Mouse (Mus musculus) neural tube, embryonic 11.5 days (tissue): ENCODE data around the gene Insyn1. TPM values are rescaled to one million over a fixed set of nuclear protein-coding genes. Genes with fewer than 3 reads are reported as not detected.

ENCODE experiments used
- polyA plus RNA-seq: library from polyadenylated mRNA; unstranded; fragments of >200 nt; fragmentation: Nextera tagmentation; extraction: Ambion mirVana; gene quantifications from 2 replicates; pipeline ENCODE4 v1.2.1, GENCODE M21; 2014

Gene Insyn1
- polyA plus RNA-seq, 1 experiment from 2014 or later = 3.5 TPM

Other genes with a start within 250 kb of the Insyn1 start
- gene Pml, start 238.8 kb upstream of the Insyn1 start, polyA plus RNA-seq = 7.6 and 10.6 TPM in 2 replicates
- 29.6 and 35.9 TPM in 2 replicates for gene Stoml1, start 235.4 kb upstream of the Insyn1 start, polyA plus RNA-seq
- gene Loxl1, start 175.4 kb upstream of the Insyn1 start, polyA plus RNA-seq = 12.8 and 13.5 TPM in 2 replicates
- gene Tbc1d21, start 118.1 kb upstream of the Insyn1 start, polyA plus RNA-seq = not detected in 2 replicates
- gene Cd276, start 66.8 kb downstream of the Insyn1 start, polyA plus RNA-seq = 39.1 and 40.2 TPM in 2 replicates
- gene Nptn, start 93.6 kb downstream of the Insyn1 start, polyA plus RNA-seq = 72.9 and 85.0 TPM in 2 replicates